Mouse (Mus musculus): ENCODE measurements at regions not wholly inside any gene's neighbourhood (a gene's known extent, or its start where the extent isn't known, plus 50 kb on each side); places are given as distances from the start of the nearest gene placed in this dataset.

DNA sequence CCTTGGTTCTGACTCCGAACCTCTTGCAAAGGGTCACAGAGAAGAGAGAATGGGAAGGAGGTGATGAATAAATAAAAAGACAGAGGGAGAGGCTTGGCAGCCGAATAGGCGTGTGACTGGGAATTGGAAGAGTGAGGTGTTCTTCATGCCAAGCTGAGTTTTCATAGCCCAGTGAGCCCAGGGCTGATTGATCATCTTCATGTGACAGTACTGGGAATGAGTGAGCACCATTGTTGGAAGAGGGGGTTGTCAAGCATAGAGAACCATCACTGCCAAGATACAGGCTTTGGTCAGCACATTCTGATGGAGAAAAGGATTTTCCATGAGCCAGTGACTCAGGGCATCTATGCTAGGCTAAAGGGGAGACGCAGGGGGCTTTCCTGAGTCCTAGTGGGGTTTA is 163.0 kb downstream of the Slc30a10 start:
- in situ Hi-C loops (cut with MboI, MseI) = no loop called here

DNA sequence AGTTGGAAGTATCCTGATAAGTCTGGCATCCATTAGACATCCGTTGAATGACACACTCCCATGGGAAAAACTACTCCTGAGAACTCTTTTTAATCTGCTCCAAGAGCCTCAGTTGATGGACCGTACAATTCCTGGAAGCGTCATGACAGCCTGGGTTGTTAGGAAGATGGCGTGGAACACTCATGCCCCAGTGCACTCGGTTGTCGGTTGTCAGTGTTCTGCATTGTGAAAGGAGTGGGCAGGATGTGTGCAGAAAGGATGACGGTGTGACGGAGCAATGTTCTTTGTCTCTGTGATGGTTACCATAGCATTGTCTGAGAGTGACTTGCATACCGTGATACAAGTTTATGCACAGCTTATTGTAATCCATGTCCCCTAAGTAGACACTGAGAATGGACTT is 164.4 kb downstream of the Slc30a10 start:
- in situ Hi-C loops (cut with MboI, MseI) = no loop called here

DNA sequence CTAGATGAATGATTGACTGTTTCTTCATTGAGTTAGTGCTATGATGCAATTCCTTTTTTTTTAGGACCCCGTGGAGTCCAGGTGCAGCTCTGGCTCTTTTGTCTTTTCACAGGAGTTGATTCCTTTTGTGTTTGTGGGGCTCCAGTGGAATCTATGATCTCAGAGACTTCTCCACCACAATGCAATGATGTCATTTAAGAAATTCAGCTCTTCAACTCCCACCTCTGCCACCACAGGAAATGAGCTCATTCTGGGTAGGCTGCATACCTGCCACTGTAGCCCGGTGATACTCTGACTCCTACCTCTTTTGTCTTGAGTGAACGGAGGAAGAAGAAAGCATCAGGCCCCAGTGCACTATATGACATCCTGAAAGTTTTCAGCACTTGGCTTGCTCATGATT is 173.8 kb downstream of the Slc30a10 start:
- in situ Hi-C loops (cut with MboI, MseI) = no loop called here

DNA sequence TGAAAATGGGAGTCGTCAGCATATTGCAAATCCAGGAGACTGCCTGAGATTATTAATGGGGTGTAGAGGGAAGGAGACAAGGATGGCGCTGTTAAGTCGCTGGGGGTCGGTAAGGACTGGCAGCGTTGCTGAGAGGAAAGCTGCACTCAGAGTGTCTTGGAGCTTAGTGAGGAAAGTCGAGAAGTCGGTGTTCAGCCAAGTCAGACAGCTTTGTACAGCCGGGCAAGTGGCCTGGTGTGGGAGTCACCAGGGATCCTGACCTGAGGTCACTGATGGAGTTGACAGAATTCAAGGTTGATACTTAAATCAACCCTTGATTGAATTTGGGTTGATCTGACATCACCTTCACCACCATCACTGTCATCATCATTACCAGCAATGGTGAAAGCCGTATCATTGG is 175.3 kb downstream of the Slc30a10 start:
- in situ Hi-C loops (cut with MboI, MseI) = no loop called here

DNA sequence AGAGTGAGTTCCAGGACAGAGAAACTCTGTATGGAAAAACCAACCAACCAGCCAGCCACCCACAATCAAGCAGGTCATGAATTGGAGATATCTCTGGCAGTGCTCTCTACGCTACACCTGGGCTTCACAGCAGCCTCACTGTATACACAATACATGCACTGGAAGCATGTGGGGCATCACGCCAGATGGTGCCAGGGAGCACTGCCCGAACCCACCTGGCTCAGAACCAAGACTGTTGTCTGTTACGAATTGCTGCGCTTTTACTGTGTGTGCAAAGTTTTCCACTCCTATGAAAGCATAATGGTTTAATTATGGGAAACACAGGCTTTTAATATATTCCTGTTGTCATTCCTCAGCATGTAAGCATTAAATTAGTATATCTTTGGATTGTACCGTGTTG is 184.0 kb downstream of the Slc30a10 start:
- in situ Hi-C loops (cut with MboI, MseI) = no loop called here

DNA sequence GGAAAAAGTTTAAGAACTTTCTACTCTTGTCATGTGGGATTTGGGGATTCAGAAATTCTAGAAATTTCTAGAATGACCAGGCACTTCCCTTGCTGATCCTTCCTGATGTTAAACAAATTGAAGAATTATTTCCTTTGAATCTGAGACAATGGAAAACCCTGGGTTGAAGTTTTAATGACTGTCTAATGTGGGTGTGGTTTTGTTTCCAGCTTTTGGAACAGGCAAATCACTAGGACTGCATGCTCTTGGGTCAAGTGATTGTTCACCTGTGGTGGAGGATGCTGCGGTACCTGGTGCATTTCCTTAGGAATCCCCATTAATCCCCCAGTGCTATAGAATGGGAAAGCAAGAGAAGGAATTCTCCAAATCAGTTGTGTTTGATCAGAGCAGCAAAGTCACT is 184.8 kb downstream of the Slc30a10 start:
- in situ Hi-C loops (cut with MboI, MseI) = no loop called here

DNA sequence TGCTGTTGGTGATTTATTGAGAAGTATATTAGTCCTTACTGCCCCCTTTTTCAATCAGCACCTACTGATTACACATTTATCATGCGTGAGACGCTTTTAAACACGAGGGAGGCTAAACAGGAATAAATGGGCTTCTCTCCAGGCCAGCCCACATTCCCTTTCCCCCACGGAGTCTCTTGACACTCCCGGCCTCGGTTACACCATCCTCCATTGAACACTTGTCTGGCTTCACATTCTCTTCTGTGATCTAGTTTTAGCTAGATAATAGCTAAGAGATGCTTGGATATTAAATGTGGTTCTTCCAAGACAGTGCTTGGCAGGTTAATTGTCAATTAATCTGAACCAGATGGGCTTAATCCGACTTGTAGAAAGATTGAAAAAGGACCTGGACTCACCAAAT is 189.4 kb downstream of the Slc30a10 start:
- in situ Hi-C loops (cut with MboI, MseI) = no loop called here

DNA sequence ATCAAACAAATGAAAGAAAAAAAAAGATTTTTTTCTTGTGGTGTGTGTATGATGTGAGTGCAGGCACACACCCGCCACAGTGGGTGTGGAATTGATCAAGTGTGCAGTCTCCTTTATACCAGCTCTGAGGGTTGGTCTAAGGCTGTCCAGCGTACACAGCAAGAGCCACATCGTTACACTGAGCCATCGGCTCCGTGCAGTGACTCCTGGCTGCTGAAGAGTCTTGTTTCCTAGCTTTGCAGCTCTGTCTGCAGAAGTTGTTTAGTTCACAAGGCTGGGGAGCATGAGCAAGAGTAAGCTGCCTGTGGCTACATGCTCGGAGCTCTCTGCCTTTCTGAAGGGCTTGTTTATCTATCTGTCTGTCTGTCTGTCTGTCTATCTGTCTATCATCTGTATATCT is 193.5 kb downstream of the Slc30a10 start:
- in situ Hi-C loops (cut with MboI, MseI) = no loop called here

DNA sequence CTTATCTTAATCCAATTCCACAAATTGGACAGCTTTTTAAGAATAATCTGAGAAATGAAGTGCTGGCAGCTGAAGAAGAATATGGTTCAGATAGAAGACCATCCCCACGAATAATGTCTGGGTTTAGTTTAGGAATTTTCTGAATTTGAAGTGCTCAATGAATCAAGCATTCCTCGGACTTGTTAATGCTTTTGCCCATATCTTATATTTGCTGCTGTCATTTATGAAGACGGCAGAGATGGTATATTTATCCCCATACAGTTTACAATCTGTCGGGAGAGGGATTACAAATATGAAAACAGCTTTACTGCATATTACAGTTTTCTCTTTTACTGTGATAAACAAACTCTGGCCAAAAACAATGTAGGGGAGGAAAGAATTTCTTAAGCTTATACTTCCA is 194.3 kb downstream of the Slc30a10 start:
- in situ Hi-C loops (cut with MboI, MseI) = no loop called here

DNA sequence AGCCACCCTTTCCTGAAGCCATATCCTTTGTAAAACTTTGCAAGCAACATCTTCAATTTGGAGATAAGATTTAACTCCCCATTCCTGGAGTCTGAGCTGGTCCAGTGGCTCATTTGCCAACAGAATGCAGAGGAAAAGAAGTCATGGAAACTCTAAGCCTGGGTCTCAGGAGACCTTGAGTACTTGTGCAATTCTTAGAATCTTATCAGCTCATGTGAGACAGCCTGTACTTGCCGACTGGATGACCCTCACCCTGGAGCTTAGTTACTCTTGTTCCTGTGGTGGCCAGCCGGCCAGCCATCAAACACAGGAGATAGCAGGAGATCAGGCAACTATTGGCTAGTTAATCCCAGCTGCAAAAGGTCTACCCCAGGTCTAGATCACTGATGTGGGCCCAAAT is 196.3 kb downstream of the Slc30a10 start:
- in situ Hi-C loops (cut with MboI, MseI) = no loop called here

DNA sequence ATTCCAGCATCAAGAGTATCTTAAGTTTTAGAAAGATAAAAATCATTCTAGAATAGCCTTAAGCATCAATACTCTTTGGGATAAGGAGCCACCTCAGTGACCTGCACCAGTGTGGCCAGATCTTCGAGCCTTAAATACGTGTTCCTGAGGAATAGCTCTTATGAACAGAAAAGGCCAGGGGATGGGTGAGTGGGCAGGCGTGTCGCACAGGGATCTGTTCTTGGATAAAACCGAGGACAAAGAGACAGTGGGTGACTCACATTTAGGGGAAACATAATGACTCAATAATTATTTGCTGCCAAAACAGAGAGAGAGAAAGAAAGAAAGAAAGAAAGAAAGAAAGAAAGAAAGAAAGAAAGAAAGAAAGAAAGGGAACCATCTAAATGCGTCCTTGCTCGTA is 200.4 kb downstream of the Slc30a10 start:
- in situ Hi-C loops (cut with MboI, MseI) = no loop called here

DNA sequence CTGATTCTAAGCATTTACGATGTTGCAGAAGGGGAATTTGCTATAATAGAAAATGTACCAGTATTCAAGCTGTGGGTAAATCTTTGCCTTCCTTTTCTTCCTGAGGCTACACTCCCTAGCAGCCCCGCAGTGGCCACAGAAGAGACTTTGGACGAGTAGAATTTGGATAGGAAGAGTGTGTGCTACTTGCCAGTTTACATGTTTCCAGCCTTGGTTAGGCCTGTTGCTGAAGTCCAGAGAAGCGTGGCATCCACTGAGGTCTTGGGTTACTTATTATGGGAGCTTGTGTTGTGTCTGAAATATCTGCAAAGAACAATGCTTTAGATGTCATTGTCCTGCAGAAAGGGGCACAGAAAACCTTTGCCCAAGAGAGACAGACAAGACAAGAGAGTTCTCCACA is 200.8 kb downstream of the Slc30a10 start:
- in situ Hi-C loops (cut with MboI, MseI) = no loop called here

DNA sequence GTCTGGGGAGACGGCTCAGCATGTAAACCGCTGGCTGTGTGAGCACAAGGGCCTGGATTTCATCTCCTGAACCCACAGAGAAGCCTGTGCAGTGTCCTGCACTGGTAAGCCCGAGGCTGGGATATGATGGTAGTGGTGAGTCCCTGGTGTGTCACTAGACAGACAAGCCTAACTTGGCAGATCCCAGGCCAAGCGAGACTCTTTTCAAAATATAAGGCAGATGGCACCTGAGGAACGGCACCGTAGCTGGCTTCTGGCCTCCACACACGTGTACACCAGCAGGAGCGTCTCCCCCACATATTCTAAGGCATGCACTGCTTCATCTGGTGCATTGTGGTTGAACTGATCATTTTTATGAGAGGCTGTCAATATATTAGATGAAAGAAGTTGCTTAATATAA is 202.6 kb downstream of the Slc30a10 start:
- in situ Hi-C loops (cut with MboI, MseI) = no loop called here

DNA sequence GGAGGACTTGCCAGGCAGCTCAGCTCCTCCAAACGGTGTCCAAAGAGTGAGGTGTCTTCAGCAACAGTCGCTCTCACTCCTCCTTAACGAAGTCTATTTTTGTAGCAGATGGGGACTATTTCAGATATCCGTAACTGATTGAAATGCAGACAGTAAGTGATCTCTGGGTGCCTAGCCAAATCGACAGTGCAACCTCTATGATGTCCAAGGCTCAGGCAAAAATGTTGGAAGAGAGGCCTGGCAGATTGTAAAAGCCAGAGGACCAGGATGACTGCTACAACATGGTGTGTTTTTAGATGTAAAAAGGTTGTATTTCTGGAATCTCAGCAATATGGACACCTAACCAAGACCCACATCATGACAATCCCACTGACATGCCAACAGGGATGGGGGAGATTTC is 204.8 kb downstream of the Slc30a10 start:
- in situ Hi-C loops (cut with MboI, MseI) = no loop called here

DNA sequence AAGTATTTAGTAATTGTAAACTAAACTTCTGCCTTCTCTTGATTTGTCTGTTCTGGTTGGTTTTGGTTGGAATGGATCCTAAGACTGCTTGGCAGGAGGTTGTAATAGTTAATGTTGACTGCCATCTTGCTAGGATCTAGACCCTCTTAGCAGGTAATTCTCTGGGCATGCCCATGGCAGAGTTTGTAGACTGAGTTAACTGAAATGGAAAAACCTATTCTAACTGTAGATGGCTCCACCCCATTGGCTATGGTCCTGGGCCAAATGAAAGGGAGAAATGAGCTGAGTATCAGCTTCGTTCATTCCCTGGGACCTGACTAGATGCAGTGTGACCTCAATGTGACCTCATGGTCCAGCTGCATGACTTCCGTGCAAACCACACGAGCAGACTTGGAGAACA is 207.7 kb downstream of the Slc30a10 start:
- in situ Hi-C loops (cut with MboI, MseI) = no loop called here

DNA sequence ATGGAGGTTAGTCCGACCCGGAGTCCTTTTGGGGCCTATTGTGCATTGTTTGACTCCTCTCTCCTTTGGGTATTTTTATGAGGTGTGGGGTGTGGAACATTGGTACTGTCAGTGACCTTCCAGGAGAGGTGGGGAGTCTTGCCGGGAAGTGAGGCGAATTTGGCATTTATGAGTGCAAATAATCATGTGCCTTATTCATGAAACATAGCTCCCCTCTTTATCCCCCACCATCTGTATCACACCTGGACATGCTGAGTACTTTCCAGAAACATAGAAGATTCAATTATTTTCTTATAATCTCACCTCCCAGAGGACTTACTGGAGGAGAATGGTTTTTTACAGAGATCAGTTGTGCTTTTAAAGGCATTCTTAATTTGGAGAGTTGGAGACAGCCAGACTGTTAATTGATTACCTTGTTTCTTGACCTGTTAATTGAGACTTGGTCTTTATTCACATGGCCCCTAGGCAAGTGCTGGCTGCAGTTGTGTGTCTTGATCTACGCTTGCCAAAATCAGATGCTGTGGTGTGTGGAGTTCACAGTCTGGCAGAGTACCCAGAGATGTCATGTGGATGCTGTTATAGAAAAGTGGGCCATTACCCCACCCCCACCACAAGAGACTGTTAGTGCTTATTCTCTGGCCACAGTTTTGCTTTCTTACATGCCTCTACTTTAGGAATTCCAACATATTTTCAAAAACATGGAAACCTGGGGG is 215.5 kb downstream of the Slc30a10 start:
- in situ Hi-C loops (cut with MboI, MseI) = no loop called here

DNA sequence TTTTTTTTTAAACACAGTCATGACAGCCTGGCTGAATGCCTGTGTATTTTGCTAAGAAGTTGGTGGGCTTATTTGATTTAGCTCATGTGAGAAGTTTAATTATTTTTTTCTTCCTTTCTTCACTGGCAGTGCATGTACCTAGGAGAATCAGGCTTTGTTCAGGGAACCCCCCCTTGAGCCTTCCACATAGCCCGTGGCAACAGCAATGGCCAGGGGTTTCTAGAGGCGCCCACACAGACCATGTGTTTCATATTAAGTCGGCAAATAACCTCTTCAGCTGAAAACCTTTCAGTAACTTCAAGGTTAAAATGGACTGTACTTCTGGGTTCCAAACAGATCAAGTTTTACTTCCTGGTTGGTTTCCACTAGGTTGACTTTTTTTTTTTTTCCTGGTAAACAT is 218.3 kb downstream of the Slc30a10 start:
- in situ Hi-C loops (cut with MboI, MseI) = no loop called here

DNA sequence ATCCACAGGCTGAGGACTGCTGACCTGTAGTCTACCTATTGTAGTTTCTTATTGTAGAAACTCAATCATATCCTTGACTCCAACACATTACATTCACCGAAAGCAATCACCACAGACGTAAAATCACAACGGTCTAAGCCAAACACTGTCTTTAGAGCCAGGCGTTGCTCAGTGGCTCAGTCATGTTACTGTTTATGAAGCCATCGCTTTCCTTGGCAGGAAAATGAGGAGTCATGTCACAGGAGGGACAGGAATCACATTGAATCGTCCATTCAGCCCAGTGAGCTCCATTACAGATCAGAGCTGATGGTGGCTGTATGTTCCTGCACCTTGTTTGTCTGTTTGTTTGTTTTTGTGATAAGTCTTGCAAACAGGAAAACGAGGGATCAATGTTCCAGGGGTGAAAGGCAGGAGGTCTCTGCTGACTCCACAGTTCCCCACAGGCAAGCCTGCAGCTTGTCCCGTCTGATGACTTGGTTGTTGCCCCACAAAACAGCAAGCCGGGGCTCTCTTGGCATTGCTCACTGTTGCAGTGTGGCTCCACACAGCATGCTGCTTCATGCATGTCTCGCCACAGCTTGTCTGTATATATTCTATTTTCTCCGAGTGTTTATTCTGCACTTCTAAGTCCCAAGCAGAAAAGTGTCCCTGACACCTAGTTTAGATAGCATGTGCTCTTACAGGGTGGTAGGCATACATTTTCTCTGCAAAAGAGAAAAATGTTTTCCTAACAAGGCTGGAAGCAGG is 221.2 kb downstream of the Slc30a10 start:
- in situ Hi-C loops (cut with MboI, MseI) = loop anchor here in 1 of 2 experiments (5.0 kb wide), 1 partner anchor 1031 kb away; the partner anchor contains the start of gene Tgfb2

DNA sequence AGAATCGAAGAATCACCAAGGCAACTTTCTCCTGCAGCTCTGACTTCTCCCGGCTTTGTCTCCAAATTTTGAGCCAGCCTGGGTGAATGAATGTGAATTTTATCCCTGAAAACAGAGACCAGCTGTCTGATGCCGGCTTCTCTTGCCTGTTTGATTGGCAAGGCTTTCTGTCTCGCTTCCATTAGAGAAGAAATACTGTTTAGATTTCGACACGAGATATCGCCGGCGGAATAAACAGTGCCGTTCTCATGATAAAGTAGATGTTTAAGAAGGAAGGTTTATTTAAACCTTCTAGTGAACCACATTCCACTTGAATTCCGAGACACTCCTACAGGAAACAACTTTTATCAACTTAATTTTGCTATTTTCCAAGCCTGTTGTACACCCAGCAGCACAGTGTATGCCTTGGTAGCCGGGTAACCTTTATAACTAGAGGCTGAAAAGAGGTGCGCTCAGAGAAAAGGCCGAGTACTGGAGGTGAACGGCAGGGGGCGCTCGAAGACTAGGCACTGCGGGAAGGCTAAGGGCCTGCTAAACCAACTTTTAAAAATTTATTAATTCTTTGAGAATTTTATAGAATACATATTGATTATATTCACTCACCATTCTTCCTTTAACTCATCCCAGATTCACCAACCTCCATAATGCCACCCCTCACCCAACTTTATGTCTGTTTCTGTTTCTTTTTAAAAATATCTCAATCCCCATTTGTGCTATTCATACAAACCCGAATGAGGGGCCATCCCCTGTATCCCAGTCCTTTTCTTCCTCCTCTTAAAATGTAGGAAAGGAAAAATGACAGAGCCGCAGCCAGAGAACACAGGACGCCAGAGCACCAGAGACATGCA is 227.2 kb downstream of the Slc30a10 start:
- in situ Hi-C loops (cut with MboI, MseI) = loop anchor here in 1 of 2 experiments (5.0 kb wide), 1 partner anchor 1030 kb away; no protein-coding TSS in a partner anchor

DNA sequence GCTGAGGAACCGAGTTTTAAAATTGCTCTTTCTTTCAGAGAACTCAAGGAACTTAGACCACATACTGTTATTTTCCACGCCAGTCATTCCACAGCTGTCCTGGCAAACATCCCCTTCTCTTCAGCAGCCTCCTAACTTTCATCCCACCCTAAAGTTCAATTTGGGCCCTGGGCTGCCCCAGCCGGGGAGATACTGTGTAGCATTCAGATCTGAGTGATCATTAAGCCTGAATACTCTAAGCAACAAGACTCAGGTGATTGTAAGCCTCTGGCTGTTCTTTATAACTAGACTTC is 227.8 kb downstream of the Slc30a10 start:
- in situ Hi-C loops (cut with MboI, MseI) = loop anchor here in 1 of 2 experiments (5.0 kb wide), 1 partner anchor 1030 kb away; no protein-coding TSS in a partner anchor

DNA sequence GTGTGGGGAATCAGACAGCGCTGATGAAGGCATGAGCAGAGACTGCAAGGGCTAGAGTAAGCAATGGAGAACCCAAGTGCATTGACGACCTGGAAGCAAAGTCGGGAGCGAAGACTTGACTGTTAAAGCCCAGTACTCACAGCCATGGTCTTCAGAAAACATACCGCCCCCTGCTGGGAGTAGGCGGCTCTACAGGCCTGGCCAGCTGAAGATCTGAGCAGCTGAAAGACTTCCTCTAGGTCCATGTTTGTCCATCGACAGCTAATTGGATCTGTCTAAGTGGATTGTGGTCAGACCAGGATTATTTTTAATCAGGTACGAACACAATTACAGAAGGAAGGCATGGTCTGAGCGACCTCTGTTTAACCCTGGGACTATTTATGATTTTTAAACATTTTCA is 230.0 kb downstream of the Slc30a10 start:
- in situ Hi-C loops (cut with MboI, MseI) = loop anchor here in 1 of 2 experiments (5.0 kb wide), 1 partner anchor 1028 kb away; no protein-coding TSS in a partner anchor

DNA sequence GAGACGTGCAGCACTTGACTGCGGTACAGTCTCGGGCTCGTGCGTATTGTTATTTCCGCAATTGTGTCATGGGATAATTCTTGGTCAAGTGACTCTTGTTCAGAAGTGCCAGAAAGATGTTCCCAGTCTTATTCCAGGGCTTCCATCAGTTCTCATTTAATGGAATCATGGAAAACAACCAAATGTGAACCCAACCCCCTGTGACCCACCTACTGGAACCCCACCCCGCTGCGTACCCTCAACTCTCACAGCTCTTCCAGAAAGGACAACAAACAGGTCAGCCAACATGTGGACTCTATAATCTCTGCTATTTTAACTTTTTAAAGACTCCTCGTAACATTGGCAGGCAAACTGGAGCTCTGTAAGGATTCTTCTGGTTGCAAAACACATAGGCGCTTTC is 233.9 kb downstream of the Slc30a10 start:
- in situ Hi-C loops (cut with MboI, MseI) = no loop called here
